Mouse (Mus musculus) neural tube, embryonic 14.5 days (tissue): ENCODE measurements around the gene Babam1. TPM values are rescaled to one million over a fixed set of nuclear protein-coding genes. Genes with fewer than 3 reads are reported as not detected.

ENCODE experiments used
- ATAC-seq: fragments of 200-750 bp; cut with Nextera tagmentation; 2 replicates; pipeline ENCODE4 v1.8.0; 2017; ENCODE audit warnings: low read depth, mild to moderate bottlenecking, moderate TSS enrichment, moderate library complexity
- H3K27ac ChIP-seq: fragments of 300-500 bp; sonication (generic); 2 replicates; pipeline ENCODE4 v1.5.1; 2014; ENCODE audit warnings: low read depth, mild to moderate bottlenecking, control low read depth, low read length, moderate library complexity, mixed read lengths
- H3K27me3 ChIP-seq: fragments of 300-500 bp; sonication (generic); 2 replicates; pipeline ENCODE4 v1.6.1; 2014; ENCODE audit warnings: low read length; ENCODE audit not compliant: control insufficient read depth, insufficient read depth
- H3K36me3 ChIP-seq: fragments of 300-500 bp; sonication (generic); 2 replicates; pipeline ENCODE4 v1.6.1; 2014; ENCODE audit warnings: low read length, mixed read lengths; ENCODE audit not compliant: control insufficient read depth, insufficient read depth
- H3K4me1 ChIP-seq: fragments of 300-500 bp; sonication (generic); 2 replicates; pipeline ENCODE4 v1.6.1; 2014; ENCODE audit warnings: low read length; ENCODE audit not compliant: control insufficient read depth, insufficient read depth
- H3K4me2 ChIP-seq: fragments of 300-500 bp; sonication (generic); 2 replicates; pipeline ENCODE4 v1.6.1; 2014; ENCODE audit warnings: mild to moderate bottlenecking, low read depth, low read length, control low read depth
- H3K4me3 ChIP-seq: fragments of 300-500 bp; sonication (generic); 2 replicates; pipeline ENCODE4 v1.5.1; 2014; ENCODE audit warnings: low read depth, low read length, control low read depth, mixed read lengths
- H3K9ac ChIP-seq: fragments of 300-500 bp; sonication (generic); replicated peaks from 2 replicates; pipeline ENCODE4 v1.6.1; 2014; ENCODE audit warnings: low read depth, mild to moderate bottlenecking, control low read depth, low read length, mixed read lengths
- H3K9me3 ChIP-seq: fragments of 300-500 bp; sonication (generic); 2 replicates; pipeline ENCODE4 v1.6.1; 2016; ENCODE audit warnings: low read length; ENCODE audit not compliant: control insufficient read depth
- WGBS: fragments of 180-500 bp; shearing (Covaris S2); extraction: QIAGEN DNeasy Blood & Tissue Kit; methylation state at CpG from one replicate; pipeline ENCODE4 v1.1.7; 2014; 5-methylcytosine and 5-hydroxymethylcytosine counted together
- polyA plus RNA-seq: library from polyadenylated mRNA; unstranded; fragments of >200 nt; fragmentation: Nextera tagmentation; extraction: Ambion mirVana; gene quantifications from 2 replicates; pipeline ENCODE4 v1.2.1, GENCODE M21; 2014

Babam1 gene
- polyA plus RNA-seq, 1 experiment from 2014 or later: 96.5 TPM

GRCm38 (mm10) chr8:71379512-71380075 is 17.1 kb upstream of the Babam1 start:
- Histone ChIP-seq H3K27ac (no peak overlapping the region), H3K27me3 (no peaks in the 10 kb centered on the region; the same call in 1 of the 2 replicates), H3K4me3 (peak overlapping the region; percentile 76), H3K36me3 (peaks cover under 1% of the 10 kb centered on the region; the same call in 1 of the 2 replicates), H3K4me2 (peak overlapping the region; percentile 100), H3K9me3 (no peaks in the 10 kb centered on the region), H3K9ac (peak overlapping the region; percentile 87; the same call in 1 of the 2 replicates), H3K4me1 (peaks cover 41% of the 10 kb centered on the region)
- ATAC-seq: no peak
- WGBS: 41% methylated on average over 3 of the region's 3 CpGs

- Histone ChIP-seq H3K9me3 (no peaks in the 10 kb centered on the region), H3K4me3 (peak overlapping the region; percentile 76), H3K9ac (peak overlapping the region; percentile 87), H3K4me1 (peaks cover 37% of the 10 kb centered on the region), H3K36me3 (no peaks in the 10 kb centered on the region), H3K27me3 (no peaks in the 10 kb centered on the region; the same call in 1 of the 2 replicates), H3K27ac (no peak overlapping the region), H3K4me2 (peak overlapping the region; percentile 100)
- WGBS: 1% methylated on average over 68 of the region's 72 CpGs
- ATAC-seq: no peak
These were observed 16.2 kb upstream of the Babam1 start for GRCm38 (mm10) chr8:71380178-71381171.

- WGBS: under 1% methylated on average over 62 of the region's 89 CpGs
- Histone ChIP-seq H3K9me3 (no peaks in the 10 kb centered on the region), H3K4me3 (peak within 1 kb of the TSS; percentile 76), H3K4me2 (peak within 1 kb of the TSS; percentile 100), H3K27ac (peak within 1 kb of the TSS; percentile 82), H3K9ac (peak within 1 kb of the TSS; percentile 87), H3K4me1 (peaks cover 27% of the 10 kb centered on the region), H3K36me3 (no peaks in the 10 kb centered on the region), H3K27me3 (no peaks in the 10 kb centered on the region; the same call in 1 of the 2 replicates)
- ATAC-seq: peak; percentile 59
These were observed 15.2 kb upstream of the Babam1 start, which contains the start of gene Nr2f6 for GRCm38 (mm10) chr8:71381421-71381970. Gene Nr2f6 (minus strand): TSS chr8:71381960.

GRCm38 (mm10) chr8:71381971-71382961 is 14.4 kb upstream of the Babam1 start:
- H3K36me3 ChIP-seq: no peaks in the 10 kb centered on the region
- WGBS: 2% methylated on average over 67 of the region's 80 CpGs

GRCm38 (mm10) chr8:71383396-71383795 is 13.3 kb upstream of the Babam1 start:
- Histone ChIP-seq H3K9ac (no peak overlapping the region), H3K27ac (no peak overlapping the region), H3K9me3 (no peaks in the 10 kb centered on the region), H3K27me3 (no peaks in the 10 kb centered on the region; the same call in 1 of the 2 replicates), H3K4me2 (no peak overlapping the region), H3K36me3 (no peaks in the 10 kb centered on the region), H3K4me3 (no peak overlapping the region), H3K4me1 (peaks cover 25% of the 10 kb centered on the region)
- WGBS: 8% methylated on average over 12 of the region's 12 CpGs
- no peak for ATAC-seq

More at GRCm38 (mm10) chr8:71381971-71382961, 14.4 kb upstream of the Babam1 start:
- Histone ChIP-seq H3K27ac (peak overlapping the region; percentile 82), H3K9me3 (no peaks in the 10 kb centered on the region), H3K4me1 (peaks cover 25% of the 10 kb centered on the region), H3K4me3 (peak overlapping the region; percentile 76), H3K9ac (peak overlapping the region; percentile 87), H3K27me3 (no peaks in the 10 kb centered on the region; the same call in 1 of the 2 replicates), H3K4me2 (peak overlapping the region; percentile 100)
- ATAC-seq: peak; percentile 77

- H3K36me3 ChIP-seq: no peaks in the 10 kb centered on the region
- ATAC-seq: no peak
- no peak overlapping the region for H3K4me3 ChIP-seq
- H3K27ac ChIP-seq: no peak overlapping the region
- H3K4me1 ChIP-seq: peaks cover 20% of the 10 kb centered on the region
- no peak overlapping the region for H3K9ac ChIP-seq
- no peak overlapping the region for H3K4me2 ChIP-seq
- no peaks in the 10 kb centered on the region; the same call in 1 of the 2 replicates for H3K27me3 ChIP-seq
- H3K9me3 ChIP-seq: no peaks in the 10 kb centered on the region
- WGBS: 45% methylated on average over 3 of the region's 3 CpGs
These were observed 12.8 kb upstream of the Babam1 start for GRCm38 (mm10) chr8:71383860-71384259.

GRCm38 (mm10) chr8:71385212-71385835 is 11.3 kb upstream of the Babam1 start:
- peaks cover 6% of the 10 kb centered on the region for H3K4me1 ChIP-seq
- H3K4me2 ChIP-seq: no peak overlapping the region
- ATAC-seq: no peak
- H3K9me3 ChIP-seq: no peaks in the 10 kb centered on the region
- H3K27me3 ChIP-seq: no peaks in the 10 kb centered on the region; the same call in 1 of the 2 replicates
- no peak overlapping the region for H3K9ac ChIP-seq
- no peak overlapping the region for H3K4me3 ChIP-seq
- 75% methylated on average over 12 of the region's 12 CpGs for whole genome bisulfite sequencing
- H3K27ac ChIP-seq: no peak overlapping the region
- H3K36me3 ChIP-seq: no peaks in the 10 kb centered on the region

GRCm38 (mm10) chr8:71388267-71388666 is 8.4 kb upstream of the Babam1 start:
- no peak for ATAC-seq
- no peak overlapping the region for H3K4me3 ChIP-seq
- H3K27me3 ChIP-seq: no peaks in the 10 kb centered on the region
- H3K9me3 ChIP-seq: no peaks in the 10 kb centered on the region
- H3K4me1 ChIP-seq: no peaks in the 10 kb centered on the region
- no peaks in the 10 kb centered on the region for H3K36me3 ChIP-seq
- no peak overlapping the region for H3K4me2 ChIP-seq
- no peak overlapping the region for H3K27ac ChIP-seq
- H3K9ac ChIP-seq: no peak overlapping the region
- WGBS: 68% methylated on average over 1 of the region's 1 CpGs
